Mouse (Mus musculus) small intestine, adult 2 months (tissue): ENCODE measurements around the gene Grtp1.

ENCODE experiments used
- CTCF ChIP-seq: fragments of 200-500 bp; IDR thresholded peaks from 2 replicates; pipeline ENCODE4 v1.5.1; 2012; ENCODE audit warnings: low read depth, mild to moderate bottlenecking, control low read depth, inconsistent platforms, low read length, moderate library complexity, mixed read lengths; ENCODE audit not compliant: insufficient replicate concordance, insufficient read length; ENCODE audit errors: extremely low read depth
- POLR2A ChIP-seq: fragments of 200-500 bp; IDR thresholded peaks from 2 replicates; pipeline ENCODE4 v1.6.1; 2012; ENCODE audit warnings: low read depth, mild to moderate bottlenecking, control low read depth, inconsistent platforms, low read length, moderate library complexity

DNA sequence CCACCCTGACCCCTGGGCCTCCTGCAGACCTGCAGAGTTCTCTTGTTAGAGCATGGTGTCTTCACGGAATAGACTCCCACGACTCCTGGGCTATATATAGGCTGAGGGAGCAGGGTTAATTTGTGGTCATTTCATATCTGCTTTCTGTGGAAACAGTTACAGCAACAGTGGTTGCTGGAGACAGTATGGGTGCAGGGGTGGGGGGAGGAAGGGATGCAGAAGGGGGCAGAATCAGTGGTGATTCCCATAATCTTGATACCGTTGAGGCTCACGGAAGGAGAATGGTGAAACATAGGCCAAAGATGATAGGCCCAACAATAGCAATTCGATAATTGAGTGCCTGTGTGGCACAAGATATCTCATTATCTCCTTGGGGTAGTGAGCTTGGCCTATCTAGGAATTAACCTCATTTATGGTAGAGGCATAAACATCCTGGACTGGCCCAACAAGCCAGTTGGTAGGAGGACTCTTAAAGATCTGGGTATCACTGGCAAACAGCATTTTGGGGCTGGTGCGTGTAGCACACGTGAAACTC is 77.5 kb downstream of the Grtp1 start:
- TF ChIP-seq POLR2A, result no peak
- no peak for TF ChIP-seq CTCF
